Mouse (Mus musculus) c-Kit-positive CD71-negative TER-119-negative erythroid progenitor cells, embryonic 14.5 days (primary cell): ENCODE data around the gene Ypel4.
"Not testable (repeated sequence)": the region's sequence is repeated elsewhere in the genome, so short reads cannot be mapped to it uniquely, and the experiment has no call there.

ENCODE experiments used
- DNase-seq: peaks from one replicate; pipeline ENCODE4 v3.0.0-alpha.2; 2013; ENCODE audit warnings: low read depth

Gene Ypel4

GRCm38 (mm10) chr2:84728191-84728590 is 5.7 kb upstream of the Ypel4 start:
- DNase-seq = not testable (repeated sequence)

- no peak for DNase-seq
Measured at GRCm38 (mm10) chr2:84731206-84731605, 2.7 kb upstream of the Ypel4 start.

GRCm38 (mm10) chr2:84732394-84732793 is 1.5 kb upstream of the Ypel4 start:
- DNase-seq = no peak

GRCm38 (mm10) chr2:84734351-84734864 is 550 bp downstream of the Ypel4 start:
- DNase-seq = no peak

- no peak for DNase-seq
Measured at GRCm38 (mm10) chr2:84734919-84735318, 1.1 kb downstream of the Ypel4 start.

GRCm38 (mm10) chr2:84735346-84735920 is 1.6 kb downstream of the Ypel4 start:
- DNase-seq = no peak

GRCm38 (mm10) chr2:84736312-84737161 is 2.7 kb downstream of the Ypel4 start:
- no peak for DNase-seq

GRCm38 (mm10) chr2:84737451-84737925 is 3.6 kb downstream of the Ypel4 start:
- no peak for DNase-seq

- no peak for DNase-seq
Measured at GRCm38 (mm10) chr2:84738271-84738911, 4.5 kb downstream of the Ypel4 start.

GRCm38 (mm10) chr2:84740608-84741333 is 6.9 kb downstream of the Ypel4 start:
- no peak for DNase-seq

GRCm38 (mm10) chr2:84741841-84742450 is 8.1 kb downstream of the Ypel4 start:
- no peak for DNase-seq

- no peak for DNase-seq
Measured at GRCm38 (mm10) chr2:84742451-84743283, 8.8 kb downstream of the Ypel4 start.

- DNase-seq = peak; percentile 43
Measured at GRCm38 (mm10) chr2:84743561-84743960, 9.7 kb downstream of the Ypel4 start, which contains the start of gene Gm19426. TSS of gene Gm19426 (minus strand) at chr2:84743655.

GRCm38 (mm10) chr2:84744126-84744525 is 10.3 kb downstream of the Ypel4 start:
- no peak for DNase-seq

GRCm38 (mm10) chr2:84750115-84750514 is 16.3 kb downstream of the Ypel4 start:
- DNase-seq = no peak

- no peak for DNase-seq
Measured at GRCm38 (mm10) chr2:84756245-84756644, 22.4 kb downstream of the Ypel4 start.

GRCm38 (mm10) chr2:84757026-84757682 is 23.3 kb downstream of the Ypel4 start:
- DNase-seq = no peak

- DNase-seq = peak; percentile 67
Measured at GRCm38 (mm10) chr2:84758542-84759127, 24.8 kb downstream of the Ypel4 start.

GRCm38 (mm10) chr2:84760777-84761176 is 26.9 kb downstream of the Ypel4 start:
- no peak for DNase-seq

- DNase-seq = no peak
Measured at GRCm38 (mm10) chr2:84761309-84761708, 27.5 kb downstream of the Ypel4 start.
